Mouse (Mus musculus) kidney, adult 2 months (tissue): ENCODE results near the gene Scrn1. TPM values are rescaled to one million over a fixed set of nuclear protein-coding genes. Genes with fewer than 3 reads are reported as not detected.

Source experiments
- DNase-seq: peaks from one replicate; pipeline ENCODE4 v3.0.0; 2021
- H3K27ac ChIP-seq: fragments of 200-500 bp; 2 replicates; pipeline ENCODE4 v1.5.1; 2012; ENCODE audit warnings: low read depth, low read length, control low read depth, inconsistent platforms; ENCODE audit not compliant: insufficient read depth
- H3K27me3 ChIP-seq: fragments of 200-500 bp; replicated peaks from 2 replicates; pipeline ENCODE4 v1.6.1; 2012; ENCODE audit warnings: mild to moderate bottlenecking, moderate library complexity, low read length, inconsistent platforms; ENCODE audit not compliant: control insufficient read depth, insufficient read depth
- H3K36me3 ChIP-seq: fragments of 200-500 bp; 2 replicates; pipeline ENCODE4 v1.6.1; 2012; ENCODE audit warnings: mild to moderate bottlenecking, moderate library complexity, low read length, inconsistent platforms; ENCODE audit not compliant: control insufficient read depth, insufficient read depth
- H3K4me1 ChIP-seq: fragments of 200-500 bp; 2 replicates; pipeline ENCODE4 v1.6.1; 2011; ENCODE audit warnings: low read length; ENCODE audit not compliant: control insufficient read depth, insufficient read depth
- H3K4me3 ChIP-seq: fragments of 200-500 bp; 2 replicates; pipeline ENCODE4 v1.5.1; 2011; ENCODE audit warnings: mild to moderate bottlenecking, low read depth, low read length, control low read depth; ENCODE audit not compliant: insufficient read depth
- CTCF ChIP-seq: fragments of 200-500 bp; conservative IDR thresholded peaks from 2 replicates; pipeline ENCODE4 v1.5.1; 2011; ENCODE audit warnings: low read depth, mild to moderate bottlenecking, control low read depth, low read length, moderate library complexity, mixed read lengths; ENCODE audit not compliant: insufficient read depth, insufficient read length
- POLR2A ChIP-seq: fragments of 200-500 bp; IDR thresholded peaks from one replicate; pipeline ENCODE4 v1.6.1; 2011; ENCODE audit warnings: low read depth, low read length, control low read depth
- WGBS: fragments of 180-500 bp; shearing (Covaris S2); methylation state at CpG from one replicate; pipeline ENCODE4 v1.1.7; 2018; 5-methylcytosine and 5-hydroxymethylcytosine counted together
- polyA plus RNA-seq: library from polyadenylated mRNA; depleted of rRNA; stranded (reverse); fragments of >200 nt; gene quantifications from 2 replicates; pipeline ENCODE4 v1.2.3, GENCODE M21; 2012

The Scrn1 gene
- polyA plus RNA-seq, 1 experiment = 2.6 TPM

GRCm38 (mm10) chr6:54485973-54486569 is 80.2 kb downstream of the Scrn1 start:
- Histone ChIP-seq H3K27ac (no peak overlapping the region), H3K27me3 (no peaks in the 10 kb centered on the region), H3K4me1 (no peaks in the 10 kb centered on the region), H3K4me3 (no peak overlapping the region), H3K36me3 (no peaks in the 10 kb centered on the region)
- WGBS = 42% methylated on average over 6 of the region's 6 CpGs
- DNase-seq = no peak
- no peak for TF ChIP-seq POLR2A
- TF ChIP-seq CTCF = no peak

- no peaks in the 10 kb centered on the region for H3K27me3 ChIP-seq
- H3K4me1 ChIP-seq = no peaks in the 10 kb centered on the region
- no peak overlapping the region for H3K27ac ChIP-seq
- no peaks in the 10 kb centered on the region for H3K36me3 ChIP-seq
- TF ChIP-seq POLR2A (no peak), CTCF (no peak)
- DNase-seq = no peak
- WGBS = 17% methylated on average over 21 of the region's 25 CpGs
- no peak overlapping the region for H3K4me3 ChIP-seq
These were observed 80.8 kb downstream of the Scrn1 start for GRCm38 (mm10) chr6:54485435-54485901.

- WGBS = 44% methylated on average over 12 of the region's 12 CpGs
- Histone ChIP-seq H3K4me3 (no peak overlapping the region), H3K27ac (no peak overlapping the region), H3K4me1 (no peaks in the 10 kb centered on the region), H3K27me3 (no peaks in the 10 kb centered on the region), H3K36me3 (no peaks in the 10 kb centered on the region)
- no peak for DNase-seq
- no peak for TF ChIP-seq POLR2A
- no peak for TF ChIP-seq CTCF
These were observed 81.3 kb downstream of the Scrn1 start for GRCm38 (mm10) chr6:54485000-54485399.

- no peaks in the 10 kb centered on the region for H3K27me3 ChIP-seq
- no peaks in the 10 kb centered on the region for H3K4me1 ChIP-seq
- DNase-seq = no peak
- no peak overlapping the region for H3K4me3 ChIP-seq
- WGBS = 67% methylated on average over 15 of the region's 15 CpGs
- H3K27ac ChIP-seq = no peak overlapping the region
- no peak for TF ChIP-seq CTCF
- no peak for TF ChIP-seq POLR2A
- H3K36me3 ChIP-seq = no peaks in the 10 kb centered on the region
These were observed 84.7 kb downstream of the Scrn1 start for GRCm38 (mm10) chr6:54481390-54482112.

- 74% methylated on average over 5 of the region's 5 CpGs for WGBS
- DNase-seq = peak; percentile 41
These were observed 87.5 kb downstream of the Scrn1 start for GRCm38 (mm10) chr6:54478646-54479324.

GRCm38 (mm10) chr6:54475926-54476667 is 90.2 kb downstream of the Scrn1 start:
- H3K27me3 ChIP-seq = no peaks in the 10 kb centered on the region
- no peaks in the 10 kb centered on the region for H3K4me1 ChIP-seq
- H3K36me3 ChIP-seq = no peaks in the 10 kb centered on the region
- no peak overlapping the region for H3K4me3 ChIP-seq
- no peak for DNase-seq
- WGBS = 81% methylated on average over 19 of the region's 19 CpGs
- no peak overlapping the region for H3K27ac ChIP-seq
- TF ChIP-seq POLR2A (no peak), CTCF (no peak)

More at GRCm38 (mm10) chr6:54478646-54479324, 87.5 kb downstream of the Scrn1 start:
- H3K4me1 ChIP-seq = no peaks in the 10 kb centered on the region
- no peak overlapping the region for H3K4me3 ChIP-seq
- H3K36me3 ChIP-seq = no peaks in the 10 kb centered on the region
- TF ChIP-seq CTCF (peak; percentile 67), POLR2A (no peak)
- no peaks in the 10 kb centered on the region for H3K27me3 ChIP-seq
- no peak overlapping the region for H3K27ac ChIP-seq
